Mouse (Mus musculus) E14TG2a.4 (cell line): Measurements from ENCODE around the gene Ttll13.

ENCODE experiments used
- CTCF ChIP-seq: conservative IDR thresholded peaks from 2 replicates; pipeline ENCODE4 v1.5.1; 2014; ENCODE audit warnings: low read length
- NANOG ChIP-seq: IDR thresholded peaks from 2 replicates; pipeline ENCODE4 v1.6.1; 2014; ENCODE audit warnings: borderline replicate concordance, low read length, mixed read lengths
- POU5F1 ChIP-seq: IDR thresholded peaks from 2 replicates; pipeline ENCODE4 v1.6.1; 2014; ENCODE audit warnings: low read length, borderline replicate concordance

- TF ChIP-seq CTCF (no peak), POU5F1 (no peak), NANOG (no peak)
These were observed 683 bp downstream of the Ttll13 start for GRCm38 (mm10) chr7:80246859-80247258.
